ENCODE assay signal across 17 mouse cellular contexts in the genomic region with DNA sequence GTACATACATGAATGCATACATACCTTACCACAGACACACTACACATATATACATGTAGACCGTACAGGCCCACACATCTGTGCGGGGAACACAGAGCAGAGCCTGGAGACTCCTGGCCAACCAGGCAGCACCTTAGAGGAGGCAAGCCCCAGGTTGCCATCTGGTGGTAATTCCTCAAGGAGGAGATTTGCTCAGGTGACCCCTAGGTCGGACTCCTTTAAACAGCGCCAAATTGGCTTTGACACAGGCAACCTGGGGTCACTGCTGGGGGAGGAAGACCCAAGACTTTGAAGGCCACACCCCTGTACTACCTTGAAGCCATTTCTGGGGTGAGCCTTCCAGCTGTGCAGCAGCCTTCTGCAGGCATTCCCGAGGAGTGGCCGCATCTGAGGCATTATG. TPM values are rescaled to one million over a fixed set of nuclear protein-coding genes. Genes with fewer than 3 reads are reported as not detected.
DNase-seq lines count a peak whose midpoint lies in the region; ATAC-seq and TF ChIP-seq lines count a peak whose summit lies in the region.
"Had no signal": no experiment of that assay in that cellular context is flagged by ENCODE, and none has a peak within 500 bp of the region (broad histone marks: within the 10 kb centered on the region; RNA-seq: fewer than 3 reads in every experiment).

No protein-coding gene starts in this region.

- no peak overlapping the region for H3K4me2 ChIP-seq in intestine, embryonic 16.5 days (ENCODE audit: low read depth, low read length)
- no peak overlapping the region for H3K4me2 ChIP-seq in intestine, embryonic 15.5 days (replicated peaks)
- H3K4me2 ChIP-seq in midbrain, postnatal 0 days (ENCODE audit: low read depth, low read length, poor library complexity, severe bottlenecking), result no peak overlapping the region
- no peak overlapping the region for H3K4me2 ChIP-seq in midbrain, embryonic 11.5 days
- H3K4me2 ChIP-seq in stomach, embryonic 14.5 days (replicated peaks; ENCODE audit: low read depth, low read length), result 0 out of 2 replicates have a peak overlapping the region, but pooled peaks have one; percentile 10
- H3K4me2 ChIP-seq: lung, embryonic 15.5 days had no signal

- WGBS in intestine, embryonic 16.5 days, result 27% methylated on average over 6 of the region's 6 CpGs
- WGBS in intestine, embryonic 15.5 days, result 29% methylated on average over 6 of the region's 6 CpGs
- 36% methylated on average over 6 of the region's 6 CpGs for whole genome bisulfite sequencing in midbrain, postnatal 0 days
- WGBS in midbrain, embryonic 11.5 days, result 33% methylated on average over 6 of the region's 6 CpGs
- 22% methylated on average over 6 of the region's 6 CpGs for WGBS in embryonic facial prominence, embryonic 10.5 days
- WGBS in stomach, embryonic 14.5 days, result 19% methylated on average over 6 of the region's 6 CpGs

- DNase-seq in midbrain, postnatal 0 days (ENCODE audit: low spot score), result no peak
- no peak for DNase-seq in midbrain, embryonic 11.5 days (ENCODE audit: low spot score, missing footprints)
- DNase-seq in embryonic facial prominence, embryonic 10.5 days (ENCODE audit: low spot score), result peak; percentile 69
- DNase-seq in MN1 (ENCODE audit: low spot score) (no peak), adipocyte (ENCODE audit: low spot score) (no peak)
- DNase-seq: adrenal gland, postnatal 10 days; cerebellum, postnatal 10 days; gastrocnemius, postnatal 14 days; heart, postnatal 4 days had no signal

- H3K9ac ChIP-seq in intestine, embryonic 16.5 days (ENCODE audit: low read depth, low read length), result no peak overlapping the region
- H3K9ac ChIP-seq in intestine, embryonic 15.5 days, result no peak overlapping the region
- H3K9ac ChIP-seq in midbrain, postnatal 0 days (replicated peaks; ENCODE audit: low read length, poor library complexity, severe bottlenecking), result no peak overlapping the region
- H3K9ac ChIP-seq in midbrain, embryonic 11.5 days (ENCODE audit: low read length), result no peak overlapping the region
- no peak overlapping the region for H3K9ac ChIP-seq in stomach, embryonic 14.5 days (replicated peaks; ENCODE audit: low read depth, low read length)
- H3K9ac ChIP-seq: limb, embryonic 13.5 days; lung, embryonic 15.5 days had no signal

- peak; percentile 47 for TF ChIP-seq CTCF in midbrain, postnatal 0 days (IDR thresholded peaks at IDR 0.05)

- no peaks in the 10 kb centered on the region for H3K9me3 ChIP-seq in intestine, embryonic 16.5 days (ENCODE audit: control insufficient read depth, low read length)
- no peaks in the 10 kb centered on the region for H3K9me3 ChIP-seq in intestine, embryonic 15.5 days
- no peaks in the 10 kb centered on the region for H3K9me3 ChIP-seq in midbrain, postnatal 0 days (ENCODE audit: low read length)
- no peaks in the 10 kb centered on the region for H3K9me3 ChIP-seq in midbrain, embryonic 11.5 days (ENCODE audit: control insufficient read depth, low read length)
- H3K9me3 ChIP-seq in embryonic facial prominence, embryonic 10.5 days, result no peaks in the 10 kb centered on the region
- H3K9me3 ChIP-seq in stomach, embryonic 14.5 days (ENCODE audit: control insufficient read depth, low read depth, low read length), result no peaks in the 10 kb centered on the region
- H3K9me3 ChIP-seq: heart, embryonic 10.5 days; limb, embryonic 13.5 days; lung, embryonic 15.5 days had no signal

- 0 out of 2 replicates have a peak, but pooled peaks have one; percentile 19 for ATAC-seq in intestine, embryonic 16.5 days
- ATAC-seq in intestine, embryonic 15.5 days, result no peak
- ATAC-seq in midbrain, postnatal 0 days (ENCODE audit: low FRiP score), result no peak
- ATAC-seq in midbrain, embryonic 11.5 days (ENCODE audit: low FRiP score), result no peak
- no peak for ATAC-seq in stomach, embryonic 14.5 days (ENCODE audit: insufficient number of reproducible peaks, insufficient read depth, low FRiP score, low read depth)
- ATAC-seq: CD4-positive, CD25-positive, alpha-beta regulatory T cell, adult 4 months had no signal

- H3K36me3 ChIP-seq in intestine, embryonic 16.5 days (ENCODE audit: control insufficient read depth, insufficient read depth, low read length), result no peaks in the 10 kb centered on the region
- no peaks in the 10 kb centered on the region for H3K36me3 ChIP-seq in intestine, embryonic 15.5 days
- no peaks in the 10 kb centered on the region for H3K36me3 ChIP-seq in midbrain, postnatal 0 days (ENCODE audit: insufficient read depth, low read length)
- no peaks in the 10 kb centered on the region for H3K36me3 ChIP-seq in midbrain, embryonic 11.5 days (ENCODE audit: control insufficient read depth, insufficient read depth, low read length)
- H3K36me3 ChIP-seq in embryonic facial prominence, embryonic 10.5 days (replicated peaks), result no peaks in the 10 kb centered on the region
- no peaks in the 10 kb centered on the region for H3K36me3 ChIP-seq in stomach, embryonic 14.5 days (ENCODE audit: control insufficient read depth, insufficient read depth, low read length)
- H3K36me3 ChIP-seq: heart, embryonic 10.5 days; limb, embryonic 13.5 days; lung, embryonic 15.5 days had no signal

- peaks cover 6% of the 10 kb centered on the region; the same call in 1 of the 2 replicates for H3K4me1 ChIP-seq in intestine, embryonic 16.5 days (ENCODE audit: control insufficient read depth, insufficient read depth, low read length)
- H3K4me1 ChIP-seq in intestine, embryonic 15.5 days (replicated peaks), result peaks cover 18% of the 10 kb centered on the region
- no peaks in the 10 kb centered on the region for H3K4me1 ChIP-seq in midbrain, postnatal 0 days (ENCODE audit: insufficient read depth, low read length)
- peaks cover 3% of the 10 kb centered on the region; the same call in 1 of the 2 replicates for H3K4me1 ChIP-seq in midbrain, embryonic 11.5 days (ENCODE audit: control insufficient read depth, insufficient read depth, low read length)
- H3K4me1 ChIP-seq in embryonic facial prominence, embryonic 10.5 days, result peaks cover 63% of the 10 kb centered on the region
- H3K4me1 ChIP-seq in stomach, embryonic 14.5 days (ENCODE audit: control insufficient read depth, insufficient read depth, low read length), result peaks cover 29% of the 10 kb centered on the region

- no peak overlapping the region for H3K27ac ChIP-seq in intestine, embryonic 16.5 days (ENCODE audit: low read length)
- H3K27ac ChIP-seq in intestine, embryonic 15.5 days, result no peak overlapping the region
- no peak overlapping the region for H3K27ac ChIP-seq in midbrain, postnatal 0 days (ENCODE audit: low read depth, low read length)
- H3K27ac ChIP-seq in midbrain, embryonic 11.5 days (ENCODE audit: low read depth, low read length), result no peak overlapping the region
- H3K27ac ChIP-seq in embryonic facial prominence, embryonic 10.5 days (replicated peaks), result peak overlapping the region; percentile 74
- H3K27ac ChIP-seq in stomach, embryonic 14.5 days (ENCODE audit: low read length), result peak overlapping the region; percentile 28; the same call in 1 of the 2 replicates
- H3K27ac ChIP-seq: heart, embryonic 10.5 days; lung, embryonic 15.5 days had no signal

- H3K27me3 ChIP-seq in intestine, embryonic 16.5 days (replicated peaks; ENCODE audit: control insufficient read depth, insufficient read depth, low read length), result no peaks in the 10 kb centered on the region
- 0 out of 2 replicates have a peak, but pooled peaks cover 3% of the 10 kb centered on the region for H3K27me3 ChIP-seq in intestine, embryonic 15.5 days (replicated peaks)
- H3K27me3 ChIP-seq in midbrain, postnatal 0 days (ENCODE audit: insufficient read depth, low read length), result no peaks in the 10 kb centered on the region
- H3K27me3 ChIP-seq in midbrain, embryonic 11.5 days (ENCODE audit: control insufficient read depth, insufficient read depth, low read length), result no peaks in the 10 kb centered on the region; the same call in 1 of the 2 replicates
- H3K27me3 ChIP-seq in embryonic facial prominence, embryonic 10.5 days (replicated peaks; ENCODE audit: low read depth, poor library complexity, severe bottlenecking), result peaks cover 48% of the 10 kb centered on the region
- no peaks in the 10 kb centered on the region for H3K27me3 ChIP-seq in stomach, embryonic 14.5 days (ENCODE audit: control insufficient read depth, insufficient read depth, low read length)

- H3K4me3 ChIP-seq in intestine, embryonic 16.5 days (ENCODE audit: low read length), result no peak overlapping the region
- H3K4me3 ChIP-seq in intestine, embryonic 15.5 days (replicated peaks), result no peak overlapping the region
- H3K4me3 ChIP-seq in midbrain, postnatal 0 days (ENCODE audit: low read depth, low read length), result no peak overlapping the region
- no peak overlapping the region for H3K4me3 ChIP-seq in midbrain, embryonic 11.5 days (ENCODE audit: low read depth, low read length)
- peak overlapping the region; percentile 28 for H3K4me3 ChIP-seq in embryonic facial prominence, embryonic 10.5 days
- no peak overlapping the region for H3K4me3 ChIP-seq in stomach, embryonic 14.5 days (ENCODE audit: low read depth, low read length)
- H3K4me3 ChIP-seq: limb, embryonic 13.5 days; lung, embryonic 15.5 days had no signal

RNA-seq across cellular contexts. Expression of gene Tac4, which starts 47.7 kb away (rescaled TPM):
- not detected in 2 replicates for polyA plus RNA-seq in intestine, embryonic 16.5 days (2015; fragmentation: Nextera tagmentation; extraction: Ambion mirVana)
- not detected in 2 replicates for polyA plus RNA-seq in intestine, embryonic 15.5 days (2015; fragmentation: Nextera tagmentation; extraction: Ambion mirVana)
- not detected in 2 replicates for total RNA-seq in midbrain, postnatal 0 days (2014; rRNA removed)
- not detected in 2 replicates for polyA plus RNA-seq in midbrain, postnatal 0 days (2015; fragmentation: Nextera tagmentation; extraction: Ambion mirVana)
- not detected in 2 replicates for polyA plus RNA-seq in midbrain, embryonic 11.5 days (2014; fragmentation: Nextera tagmentation; extraction: Ambion mirVana)
- 0.16 TPM in 1 of 2 replicates, not detected in the other for polyA plus RNA-seq in embryonic facial prominence, embryonic 10.5 days (2016; fragmentation: Nextera tagmentation; extraction: Ambion mirVana)
- 0.48 TPM in 1 of 2 replicates, not detected in the other for polyA plus RNA-seq in stomach, embryonic 14.5 days (2014; fragmentation: Nextera tagmentation; extraction: Ambion mirVana)
- total RNA-seq: adrenal gland, postnatal 10 days; gastrocnemius, postnatal 14 days; heart, postnatal 4 days; layer of hippocampus, postnatal 25 days had no signal
- polyA plus RNA-seq: CD4-positive, CD25-positive, alpha-beta regulatory T cell, adult 4 months; heart, embryonic 10.5 days; lung, embryonic 15.5 days had no signal

Comparison
In these comparisons a context has a peak if more than half of its experiments do, and no peak if none do; other contexts are left out.
1. H3K27ac ChIP-seq: peak in embryonic facial prominence, embryonic 10.5 days (single experiment) and stomach, embryonic 14.5 days (single experiment); none in intestine, embryonic 16.5 days (single experiment), intestine, embryonic 15.5 days (single experiment), midbrain, postnatal 0 days (single experiment) and midbrain, embryonic 11.5 days (single experiment).